Mouse (Mus musculus): Measurements from ENCODE around the gene Fam49a.

GRCm38 (mm10) chr12:12333526-12334310 lies 71.8 kb downstream of the Fam49a start:
- TF ChIP-seq CTCF (IDR thresholded peaks at IDR 0.05; ENCODE audit: insufficient read depth, low read length) (no peak), POLR2A (IDR thresholded peaks at IDR 0.05; ENCODE audit: borderline replicate concordance, extremely low read depth, low read depth, low read length) (no peak)

Measured in lung, adult 2 months (tissue).